Mouse (Mus musculus): Measurements from ENCODE around the gene Cfap157. TPM values are rescaled to one million over a fixed set of nuclear protein-coding genes. Genes with fewer than 3 reads are reported as not detected.

Cfap157 gene
- polyA plus RNA-seq, 1 experiment from 2014 or later = 0.24 TPM

DNA sequence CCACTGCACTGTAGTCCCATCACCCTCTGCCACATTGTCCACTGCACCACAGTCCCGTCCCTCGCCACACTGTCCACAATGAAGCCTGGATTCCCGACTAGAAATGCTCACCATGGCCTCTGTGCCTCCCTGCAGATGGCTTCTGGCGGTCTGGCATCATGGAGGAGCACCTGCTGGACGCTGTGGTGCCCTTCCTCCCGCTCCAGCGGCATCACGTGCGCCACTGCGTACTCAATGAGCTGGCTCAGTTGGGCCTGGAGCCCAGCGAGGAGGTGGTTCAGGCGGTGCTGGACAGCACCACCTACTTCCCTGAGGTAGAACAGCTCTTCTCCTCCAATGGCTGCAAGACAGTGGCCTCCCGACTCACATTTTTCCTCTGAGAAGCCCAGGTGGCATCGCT, 22.9 kb downstream of the Cfap157 start:
- no peaks in the 10 kb centered on the region for H3K27me3 ChIP-seq
- no peaks in the 10 kb centered on the region for H3K9me3 ChIP-seq (replicated peaks)
- no peak overlapping the region for H3K4me2 ChIP-seq
- WGBS (ENCODE audit: insufficient replicate concordance) = 80% methylated on average over 14 of the region's 14 CpGs
- H3K27ac ChIP-seq = no peak overlapping the region
- H3K4me3 ChIP-seq (replicated peaks) = no peak overlapping the region
- peaks cover 28% of the 10 kb centered on the region for H3K36me3 ChIP-seq
- DNase-seq (no peak), ATAC-seq (ENCODE audit: low read depth) (no peak)
- H3K9ac ChIP-seq = no peak overlapping the region
- H3K4me1 ChIP-seq (replicated peaks) = peaks cover 21% of the 10 kb centered on the region

DNA sequence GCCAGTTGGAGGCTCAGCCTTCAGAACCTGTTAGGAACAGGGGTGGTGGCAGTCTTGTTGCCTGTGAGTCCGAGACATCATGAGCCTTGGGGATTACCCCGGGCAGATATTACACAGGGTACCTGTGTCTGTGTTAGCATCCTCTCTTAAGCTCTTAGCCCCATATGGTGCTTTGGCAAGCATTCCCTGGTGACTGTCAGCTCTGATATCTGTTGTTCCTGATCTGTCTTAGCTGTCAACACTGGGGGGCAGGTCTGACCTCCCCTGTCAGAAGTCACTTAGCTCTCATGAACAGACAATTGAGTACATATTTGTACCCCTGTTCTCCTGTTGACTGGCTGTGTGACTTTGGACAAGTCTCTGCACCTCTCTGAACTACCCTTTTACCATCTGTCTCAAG, 25.2 kb downstream of the Cfap157 start:
- ATAC-seq (ENCODE audit: low read depth) (no peak), DNase-seq (no peak)
- Histone ChIP-seq H3K4me1 (replicated peaks) (peaks cover 21% of the 10 kb centered on the region), H3K9ac (no peak overlapping the region), H3K4me2 (no peak overlapping the region), H3K27ac (no peak overlapping the region), H3K4me3 (replicated peaks) (no peak overlapping the region), H3K9me3 (replicated peaks) (no peaks in the 10 kb centered on the region), H3K27me3 (no peaks in the 10 kb centered on the region), H3K36me3 (peaks cover 28% of the 10 kb centered on the region)
- 84% methylated on average over 2 of the region's 2 CpGs for WGBS (ENCODE audit: insufficient replicate concordance)

DNA sequence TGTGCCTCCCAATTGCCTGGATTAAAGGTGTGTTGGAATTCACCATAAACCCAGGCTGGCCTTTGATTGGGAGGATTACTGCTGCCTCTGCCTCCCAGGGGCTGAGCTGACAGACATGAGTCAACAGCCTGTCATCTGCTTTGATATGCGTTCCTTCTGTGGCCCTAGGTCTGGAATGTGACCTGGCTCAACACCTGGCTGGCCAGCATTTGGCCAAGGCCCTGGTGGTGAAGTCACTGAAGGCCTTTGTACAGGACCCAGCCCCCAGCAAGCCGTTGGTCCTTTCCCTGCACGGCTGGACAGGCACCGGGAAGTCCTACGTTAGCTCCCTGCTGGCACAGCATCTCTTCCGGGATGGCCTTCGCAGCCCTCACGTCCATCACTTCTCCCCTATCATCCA, 25.7 kb downstream of the Cfap157 start:
- Histone ChIP-seq H3K9ac (no peak overlapping the region), H3K9me3 (replicated peaks) (no peaks in the 10 kb centered on the region), H3K4me3 (replicated peaks) (no peak overlapping the region), H3K27me3 (no peaks in the 10 kb centered on the region), H3K4me2 (no peak overlapping the region), H3K36me3 (peaks cover 28% of the 10 kb centered on the region), H3K4me1 (replicated peaks) (peaks cover 21% of the 10 kb centered on the region), H3K27ac (no peak overlapping the region)
- DNase-seq (no peak), ATAC-seq (ENCODE audit: low read depth) (no peak)
- 76% methylated on average over 8 of the region's 8 CpGs for WGBS (ENCODE audit: insufficient replicate concordance)

GRCm38 (mm10) chr2:32757056-32757845, 27.0 kb downstream of the Cfap157 start, which contains the start of gene Tor2a:
Gene Tor2a, plus strand, starts transcription at chr2:32757234.
- DNase-seq (peak; percentile 96), ATAC-seq (ENCODE audit: low read depth) (peak; percentile 90)
- Histone ChIP-seq H3K9me3 (replicated peaks) (no peaks in the 10 kb centered on the region), H3K36me3 (peaks cover 27% of the 10 kb centered on the region), H3K4me3 (replicated peaks) (peak within 1 kb of the TSS; percentile 70), H3K27ac (peak within 1 kb of the TSS; percentile 74), H3K4me1 (replicated peaks) (peaks cover 21% of the 10 kb centered on the region), H3K4me2 (peak within 1 kb of the TSS; percentile 90), H3K9ac (peak within 1 kb of the TSS; percentile 87), H3K27me3 (no peaks in the 10 kb centered on the region)
- under 1% methylated on average over 66 of the region's 66 CpGs for WGBS (ENCODE audit: insufficient replicate concordance)

- H3K4me2 ChIP-seq = peak overlapping the region; percentile 90
- 33% methylated on average over 6 of the region's 6 CpGs for WGBS (ENCODE audit: insufficient replicate concordance)
- no peak overlapping the region for H3K9ac ChIP-seq
- ATAC-seq (ENCODE audit: low read depth) = no peak
- H3K9me3 ChIP-seq (replicated peaks) = no peaks in the 10 kb centered on the region
- peaks cover 21% of the 10 kb centered on the region for H3K4me1 ChIP-seq (replicated peaks)
- H3K36me3 ChIP-seq = peaks cover 21% of the 10 kb centered on the region
- no peaks in the 10 kb centered on the region for H3K27me3 ChIP-seq
- no peak overlapping the region for H3K27ac ChIP-seq
- peak overlapping the region; percentile 70 for H3K4me3 ChIP-seq (replicated peaks)
- no peak for DNase-seq
Measured at GRCm38 (mm10) chr2:32756674-32757055, 27.6 kb downstream of the Cfap157 start.

DNA sequence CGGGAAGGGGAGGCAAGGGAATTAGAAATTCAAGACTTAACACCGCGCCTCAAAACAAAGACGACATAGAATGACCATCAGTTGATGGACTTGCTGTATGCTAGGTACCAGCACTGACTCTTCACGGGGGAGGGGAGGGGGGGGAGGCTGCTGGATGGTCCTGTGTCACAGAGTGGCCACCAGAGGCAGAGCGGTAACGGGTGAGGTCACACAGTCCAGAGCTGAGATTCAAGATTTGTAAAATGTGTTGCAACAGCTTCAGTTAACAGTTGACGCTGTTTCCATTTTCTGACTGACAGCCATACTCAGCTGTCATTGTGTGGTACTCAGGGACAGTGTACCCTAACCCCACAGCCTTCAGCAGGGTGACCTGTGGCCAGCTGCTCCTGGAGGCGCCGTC, 32.0 kb downstream of the Cfap157 start:
- ATAC-seq (ENCODE audit: low read depth) (no peak), DNase-seq (no peak)
- WGBS (ENCODE audit: insufficient replicate concordance) = 68% methylated on average over 10 of the region's 10 CpGs

DNA sequence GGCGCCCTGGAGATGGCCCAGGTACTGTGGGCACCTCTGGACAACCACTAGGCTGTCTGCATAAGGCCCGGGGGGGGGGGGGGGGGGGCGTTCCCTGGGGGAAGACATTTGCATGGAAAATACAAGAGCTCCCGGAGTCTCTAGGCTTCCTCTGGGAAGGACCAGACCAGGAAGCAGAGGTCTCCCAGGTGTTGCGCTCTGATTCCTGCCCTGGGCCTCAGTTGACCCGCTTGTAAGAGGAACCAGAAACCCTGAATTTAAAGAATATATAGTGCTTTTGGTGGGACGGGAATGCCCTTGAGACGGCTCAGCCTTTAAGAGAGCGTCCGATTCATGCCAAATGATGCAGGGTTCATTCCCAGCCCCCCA, 32.6 kb downstream of the Cfap157 start:
- H3K27ac ChIP-seq = no peak overlapping the region
- 58% methylated on average over 9 of the region's 10 CpGs for WGBS (ENCODE audit: insufficient replicate concordance)
- H3K4me1 ChIP-seq (replicated peaks) = peaks cover 5% of the 10 kb centered on the region; the same call in 1 of the 2 replicates
- no peaks in the 10 kb centered on the region for H3K9me3 ChIP-seq (replicated peaks)
- H3K36me3 ChIP-seq = 0 out of 2 replicates have a peak, but pooled peaks cover 11% of the 10 kb centered on the region
- no peaks in the 10 kb centered on the region for H3K27me3 ChIP-seq
- peak overlapping the region; percentile 23; the same call in 1 of the 2 replicates for H3K4me3 ChIP-seq (replicated peaks)
- no peak overlapping the region for H3K9ac ChIP-seq
- H3K4me2 ChIP-seq = peak overlapping the region; percentile 40
- no peak for ATAC-seq (ENCODE audit: low read depth)
- DNase-seq = no peak

More for the DNA sequence above, 32.0 kb downstream of the Cfap157 start:
- Histone ChIP-seq H3K36me3 (0 out of 2 replicates have a peak, but pooled peaks cover 11% of the 10 kb centered on the region), H3K9me3 (replicated peaks) (no peaks in the 10 kb centered on the region), H3K4me1 (replicated peaks) (peaks cover 8% of the 10 kb centered on the region; the same call in 1 of the 2 replicates), H3K4me2 (peak overlapping the region; percentile 40), H3K9ac (no peak overlapping the region), H3K27me3 (no peaks in the 10 kb centered on the region), H3K4me3 (replicated peaks) (no peak overlapping the region), H3K27ac (no peak overlapping the region)

DNA sequence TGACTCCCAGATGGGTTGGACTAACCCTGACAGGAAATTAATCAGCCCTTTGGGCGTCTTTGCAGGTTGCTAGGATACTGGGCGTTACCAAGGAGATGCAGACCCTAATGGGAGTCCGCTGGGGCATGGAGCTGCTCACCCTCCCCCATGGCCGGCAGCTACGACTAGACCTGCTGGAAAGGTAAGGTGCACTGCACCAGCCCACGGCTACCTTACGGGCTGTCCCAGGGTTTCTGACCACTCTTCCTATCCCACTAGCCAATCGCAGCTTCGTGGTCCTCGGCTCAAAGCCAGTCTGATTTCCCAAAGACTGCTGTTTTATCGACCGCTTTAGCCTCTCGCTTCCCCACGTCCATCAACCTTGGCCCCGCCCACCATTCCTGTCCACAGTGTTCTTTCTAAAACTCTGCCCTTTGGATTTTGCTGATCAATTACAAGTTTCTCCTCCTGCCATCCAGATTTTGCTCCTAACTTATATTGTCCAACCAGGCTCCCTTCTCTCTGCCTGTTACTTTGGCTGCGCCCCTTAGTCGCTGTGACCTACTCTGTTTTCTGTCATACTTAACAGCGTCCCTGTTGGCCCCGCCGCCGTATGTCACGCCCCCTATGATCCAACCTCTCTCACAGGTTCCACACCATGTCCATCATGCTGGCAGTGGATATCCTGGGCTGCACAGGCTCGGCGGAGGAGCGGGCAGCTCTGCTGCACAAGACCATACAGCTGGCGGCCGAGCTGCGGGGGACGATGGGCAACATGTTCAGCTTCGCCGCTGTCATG, 33.2 kb downstream of the Cfap157 start:
- H3K9me3 ChIP-seq (replicated peaks) = no peaks in the 10 kb centered on the region
- DNase-seq (no peak), ATAC-seq (ENCODE audit: low read depth) (peak; percentile 69)
- no peak overlapping the region for H3K9ac ChIP-seq
- H3K36me3 ChIP-seq = 0 out of 2 replicates have a peak, but pooled peaks cover 11% of the 10 kb centered on the region
- no peak overlapping the region for H3K27ac ChIP-seq
- peak overlapping the region; percentile 23 for H3K4me3 ChIP-seq (replicated peaks)
- H3K4me2 ChIP-seq = peak overlapping the region; percentile 40
- H3K27me3 ChIP-seq = no peaks in the 10 kb centered on the region
- WGBS (ENCODE audit: insufficient replicate concordance) = 66% methylated on average over 31 of the region's 31 CpGs
- 0 out of 2 replicates have a peak, but pooled peaks cover 4% of the 10 kb centered on the region for H3K4me1 ChIP-seq (replicated peaks)

- Histone ChIP-seq H3K36me3 (0 out of 2 replicates have a peak, but pooled peaks cover 11% of the 10 kb centered on the region), H3K4me1 (replicated peaks) (0 out of 2 replicates have a peak, but pooled peaks cover 4% of the 10 kb centered on the region), H3K9me3 (replicated peaks) (no peaks in the 10 kb centered on the region), H3K27me3 (no peaks in the 10 kb centered on the region), H3K9ac (no peak overlapping the region), H3K27ac (no peak overlapping the region), H3K4me3 (replicated peaks) (no peak overlapping the region), H3K4me2 (no peak overlapping the region)
- 71% methylated on average over 7 of the region's 7 CpGs for WGBS (ENCODE audit: insufficient replicate concordance)
- DNase-seq = no peak
- ATAC-seq (ENCODE audit: low read depth) = no peak
Measured at GRCm38 (mm10) chr2:32750199-32750598, 34.0 kb downstream of the Cfap157 start.

- no peaks in the 10 kb centered on the region for H3K9me3 ChIP-seq (replicated peaks)
- WGBS (ENCODE audit: insufficient replicate concordance) = 83% methylated on average over 16 of the region's 16 CpGs
- H3K4me1 ChIP-seq (replicated peaks) = 0 out of 2 replicates have a peak, but pooled peaks cover 4% of the 10 kb centered on the region
- no peak overlapping the region for H3K4me2 ChIP-seq
- H3K27me3 ChIP-seq = no peaks in the 10 kb centered on the region
- no peak overlapping the region for H3K4me3 ChIP-seq (replicated peaks)
- H3K9ac ChIP-seq = no peak overlapping the region
- ATAC-seq (ENCODE audit: low read depth) (no peak), DNase-seq (no peak)
- H3K36me3 ChIP-seq = 0 out of 2 replicates have a peak, but pooled peaks cover 11% of the 10 kb centered on the region
- no peak overlapping the region for H3K27ac ChIP-seq
Measured at GRCm38 (mm10) chr2:32749082-32749481, 35.1 kb downstream of the Cfap157 start.

GRCm38 (mm10) chr2:32744272-32744982, 39.8 kb downstream of the Cfap157 start:
- peaks cover 10% of the 10 kb centered on the region for H3K4me1 ChIP-seq (replicated peaks)
- 0 out of 2 replicates have a peak, but pooled peaks cover 3% of the 10 kb centered on the region for H3K36me3 ChIP-seq
- H3K9me3 ChIP-seq (replicated peaks) = no peaks in the 10 kb centered on the region
- H3K9ac ChIP-seq = no peak overlapping the region
- no peak overlapping the region for H3K4me2 ChIP-seq
- H3K4me3 ChIP-seq (replicated peaks) = no peak overlapping the region
- WGBS (ENCODE audit: insufficient replicate concordance) = 65% methylated on average over 15 of the region's 15 CpGs
- DNase-seq = no peak
- peaks cover 28% of the 10 kb centered on the region for H3K27me3 ChIP-seq
- ATAC-seq (ENCODE audit: low read depth) = no peak
- H3K27ac ChIP-seq = no peak overlapping the region

Data from liver, embryonic 13.5 days (tissue).